Mouse (Mus musculus) embryonic facial prominence, embryonic 10.5 days (tissue): ENCODE measurements at regions not wholly inside any gene's neighbourhood (a gene's known extent, or its start where the extent isn't known, plus 50 kb on each side); places are given as distances from the start of the nearest gene placed in this dataset.
"Not testable (repeated sequence)": the region's sequence is repeated elsewhere in the genome, so short reads cannot be mapped to it uniquely, and the experiment has no call there.

Experiments
- DNase-seq: peaks from one replicate; pipeline ENCODE4 v3.0.0-alpha.2; 2017; ENCODE audit warnings: low spot score
- H3K27ac ChIP-seq: fragments of 300-500 bp; sonication (generic); replicated peaks from 2 replicates; pipeline ENCODE4 v1.5.1; 2016; ENCODE audit warnings: mild to moderate bottlenecking
- H3K27me3 ChIP-seq: fragments of 300-500 bp; sonication (generic); replicated peaks from 2 replicates; pipeline ENCODE4 v1.6.1; 2016; ENCODE audit warnings: low read depth, mild to moderate bottlenecking; ENCODE audit not compliant: poor library complexity, severe bottlenecking
- H3K36me3 ChIP-seq: fragments of 300-500 bp; sonication (generic); replicated peaks from 2 replicates; pipeline ENCODE4 v1.6.1; 2016; ENCODE audit warnings: mild to moderate bottlenecking, moderate library complexity
- H3K4me1 ChIP-seq: fragments of 300-500 bp; sonication (generic); 2 replicates; pipeline ENCODE4 v1.6.1; 2016
- H3K4me3 ChIP-seq: fragments of 300-500 bp; sonication (generic); 2 replicates; pipeline ENCODE4 v1.5.1; 2016; ENCODE audit warnings: mild to moderate bottlenecking, moderate library complexity
- H3K9me3 ChIP-seq: fragments of 300-500 bp; sonication (generic); 2 replicates; pipeline ENCODE4 v1.6.1; 2016; ENCODE audit warnings: mild to moderate bottlenecking
- WGBS: fragments of 180-500 bp; shearing (Covaris S2); methylation state at CpG from one replicate; pipeline ENCODE4 v1.1.7; 2016; 5-methylcytosine and 5-hydroxymethylcytosine counted together

DNA sequence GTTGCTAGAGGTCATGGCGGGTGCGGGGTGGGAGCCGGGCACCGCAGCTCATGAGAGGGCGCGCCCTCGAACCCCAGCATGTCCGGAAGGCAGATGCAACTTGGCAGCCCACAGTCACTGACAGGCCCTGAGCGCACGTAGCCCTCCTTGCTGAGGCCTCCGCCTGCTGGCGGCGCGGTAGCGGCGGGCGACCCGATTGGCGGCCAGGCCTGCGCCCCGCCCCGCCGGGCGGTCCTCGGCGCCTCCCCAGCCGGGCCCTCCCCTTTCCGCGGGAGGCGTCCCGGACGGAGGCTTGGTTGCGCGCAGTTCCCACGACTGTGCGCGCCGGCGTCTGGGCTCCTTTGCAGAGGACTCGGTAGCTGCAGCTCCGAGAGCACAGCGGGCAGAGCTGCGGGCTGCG, 301.9 kb downstream of the Hpcal1 start:
- 1% methylated on average over 44 of the region's 44 CpGs for WGBS

DNA sequence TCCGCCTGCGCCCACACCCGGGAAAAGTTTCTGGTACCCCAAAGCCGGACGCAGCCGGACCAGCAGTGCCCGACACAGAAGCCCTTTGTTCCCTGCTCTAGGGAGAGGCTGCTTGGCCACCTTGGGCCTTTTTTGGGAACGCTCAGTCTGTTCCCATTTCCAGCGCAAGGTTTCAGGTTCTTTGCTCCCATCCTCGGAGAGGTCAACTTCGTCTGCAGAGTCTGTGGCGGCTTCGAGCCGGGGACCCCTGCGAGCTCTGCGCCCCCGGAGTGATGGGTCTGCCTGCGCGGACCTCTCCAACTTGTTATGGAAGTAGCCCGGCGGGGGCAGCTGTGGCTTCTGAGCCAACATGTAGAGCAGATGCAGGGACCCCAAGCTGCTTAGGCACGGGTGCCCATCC, 302.7 kb downstream of the Hpcal1 start:
- H3K27me3 ChIP-seq, H3K4me1 ChIP-seq: not testable (repeated sequence)
- Histone ChIP-seq H3K27ac (peak overlapping the region; percentile 87), H3K4me3 (peak overlapping the region; percentile 73), H3K9me3 (peaks cover 13% of the 10 kb centered on the region), H3K36me3 (peaks cover 13% of the 10 kb centered on the region)
- 7% methylated on average over 22 of the region's 22 CpGs for WGBS
- DNase-seq = peak; percentile 42

More for the DNA sequence above, 301.9 kb downstream of the Hpcal1 start:
- Histone ChIP-seq H3K4me3 (peak overlapping the region; percentile 73), H3K27ac (peak overlapping the region; percentile 87)
- H3K9me3 ChIP-seq, H3K36me3 ChIP-seq, H3K4me1 ChIP-seq, H3K27me3 ChIP-seq: not testable (repeated sequence)
- DNase-seq = peak; percentile 90
